Mouse (Mus musculus) forebrain, embryonic 15.5 days (tissue): ENCODE measurements at regions not wholly inside any gene's neighbourhood (a gene's known extent, or its start where the extent isn't known, plus 50 kb on each side); places are given as distances from the start of the nearest gene placed in this dataset.

Source experiments
- ATAC-seq: fragments of 200-750 bp; cut with Nextera tagmentation; replicated peaks from 2 replicates; pipeline ENCODE4 v1.8.0; 2017; ENCODE audit warnings: mild to moderate bottlenecking, moderate TSS enrichment, moderate library complexity
- H3K27ac ChIP-seq: fragments of 300-500 bp; sonication (generic); replicated peaks from 2 replicates; pipeline ENCODE4 v1.5.1; 2015; ENCODE audit warnings: mild to moderate bottlenecking, inconsistent platforms
- H3K27me3 ChIP-seq: fragments of 300-500 bp; sonication (generic); 2 replicates; pipeline ENCODE4 v1.6.1; 2015; ENCODE audit warnings: inconsistent platforms
- H3K36me3 ChIP-seq: fragments of 300-500 bp; sonication (generic); 2 replicates; pipeline ENCODE4 v1.6.1; 2015; ENCODE audit warnings: mild to moderate bottlenecking, inconsistent platforms
- H3K4me1 ChIP-seq: fragments of 300-500 bp; sonication (generic); 2 replicates; pipeline ENCODE4 v1.6.1; 2015; ENCODE audit warnings: inconsistent platforms
- H3K4me2 ChIP-seq: fragments of 300-500 bp; sonication (generic); replicated peaks from 2 replicates; pipeline ENCODE4 v1.6.1; 2015; ENCODE audit warnings: mild to moderate bottlenecking, inconsistent platforms
- H3K4me3 ChIP-seq: fragments of 300-500 bp; sonication (generic); 2 replicates; pipeline ENCODE4 v1.5.1; 2015; ENCODE audit warnings: mild to moderate bottlenecking, inconsistent platforms
- H3K9ac ChIP-seq: fragments of 300-500 bp; sonication (generic); replicated peaks from 2 replicates; pipeline ENCODE4 v1.6.1; 2015; ENCODE audit warnings: mild to moderate bottlenecking, inconsistent platforms
- H3K9me3 ChIP-seq: fragments of 300-500 bp; sonication (generic); 2 replicates; pipeline ENCODE4 v1.6.1; 2016; ENCODE audit warnings: inconsistent platforms
- WGBS: fragments of 180-500 bp; shearing (Covaris S2); methylation state at CpG from one replicate; pipeline ENCODE4 v1.1.7; 2015; ENCODE audit warnings: mixed read lengths; 5-methylcytosine and 5-hydroxymethylcytosine counted together

DNA sequence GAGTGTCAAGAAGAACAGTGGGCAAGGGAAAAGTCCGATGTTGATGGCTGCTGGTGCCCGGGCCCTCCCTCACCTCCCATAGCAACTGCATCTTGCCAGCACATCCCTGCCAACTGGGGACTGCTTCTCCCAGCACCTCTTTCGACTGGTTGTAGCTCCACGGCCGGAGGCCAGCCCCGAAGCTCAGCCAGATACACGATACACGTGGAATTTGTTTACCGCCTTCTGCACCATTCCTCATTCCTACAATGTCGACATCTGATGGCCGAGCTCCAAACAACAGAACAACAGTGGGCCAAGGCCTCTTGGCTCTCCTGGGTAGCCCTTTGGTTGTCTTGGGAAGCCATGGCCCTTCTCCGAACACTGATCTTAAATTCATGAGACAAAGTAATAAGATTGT, 965.1 kb downstream of the 4930447A16Rik start:
- Histone ChIP-seq H3K4me2 (no peak overlapping the region), H3K36me3 (no peaks in the 10 kb centered on the region), H3K27me3 (no peaks in the 10 kb centered on the region), H3K4me1 (no peaks in the 10 kb centered on the region), H3K4me3 (no peak overlapping the region), H3K9me3 (no peaks in the 10 kb centered on the region), H3K9ac (no peak overlapping the region), H3K27ac (no peak overlapping the region)
- WGBS, result 85% methylated on average over 12 of the region's 12 CpGs
- ATAC-seq, result no peak

GRCm38 (mm10) chr15:38391420-38391819, 966.1 kb downstream of the 4930447A16Rik start:
- Histone ChIP-seq H3K4me3 (no peak overlapping the region), H3K27me3 (no peaks in the 10 kb centered on the region), H3K27ac (no peak overlapping the region), H3K9me3 (no peaks in the 10 kb centered on the region), H3K4me2 (no peak overlapping the region), H3K9ac (no peak overlapping the region), H3K4me1 (no peaks in the 10 kb centered on the region), H3K36me3 (no peaks in the 10 kb centered on the region)
- WGBS, result 76% methylated on average over 6 of the region's 6 CpGs
- ATAC-seq, result 0 out of 2 replicates have a peak, but pooled peaks have one; percentile 13

GRCm38 (mm10) chr15:38391860-38392259, 966.5 kb downstream of the 4930447A16Rik start:
- Histone ChIP-seq H3K27me3 (no peaks in the 10 kb centered on the region), H3K27ac (no peak overlapping the region), H3K4me1 (no peaks in the 10 kb centered on the region), H3K4me3 (no peak overlapping the region), H3K36me3 (no peaks in the 10 kb centered on the region), H3K9ac (no peak overlapping the region), H3K4me2 (no peak overlapping the region), H3K9me3 (no peaks in the 10 kb centered on the region)
- 19% methylated on average over 4 of the region's 4 CpGs for WGBS
- no peak for ATAC-seq

DNA sequence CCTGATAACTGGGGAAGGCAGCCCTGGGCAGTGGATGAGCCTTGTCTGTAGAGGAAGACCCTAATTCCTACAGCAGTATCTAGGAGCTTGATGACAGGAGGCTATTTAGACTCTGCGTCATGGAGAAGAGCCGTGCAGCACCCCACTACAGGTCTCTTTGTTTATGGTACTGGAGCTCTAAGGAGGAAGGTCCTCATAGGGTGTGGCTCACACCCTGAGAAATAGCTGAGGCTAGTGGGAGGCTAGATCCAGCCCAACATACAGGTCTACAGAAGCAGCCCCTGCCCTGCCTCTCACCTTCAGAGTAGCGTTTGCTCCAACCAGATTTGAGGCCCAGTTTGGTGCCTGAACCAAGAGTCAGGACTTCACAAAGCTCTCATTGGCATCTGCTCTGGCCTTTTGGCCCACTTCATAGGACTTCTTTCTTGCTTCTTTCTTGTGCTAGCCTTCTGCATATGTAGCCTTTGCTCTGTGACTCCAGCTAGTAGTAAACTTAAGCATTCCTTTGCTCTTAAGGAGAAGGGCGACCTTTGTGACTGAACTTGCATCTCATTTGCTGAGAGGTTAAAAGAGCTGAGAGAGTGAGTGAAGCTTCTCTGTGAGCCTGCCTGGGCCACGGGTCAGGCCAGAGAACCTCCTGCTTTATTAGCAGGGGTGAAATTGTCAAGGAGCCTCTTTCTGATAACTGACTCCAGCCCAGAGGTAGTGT, 967.2 kb downstream of the 4930447A16Rik start:
- Histone ChIP-seq H3K4me1 (no peaks in the 10 kb centered on the region), H3K4me2 (no peak overlapping the region), H3K27me3 (no peaks in the 10 kb centered on the region), H3K4me3 (no peak overlapping the region), H3K9me3 (no peaks in the 10 kb centered on the region), H3K9ac (no peak overlapping the region), H3K36me3 (no peaks in the 10 kb centered on the region), H3K27ac (no peak overlapping the region)
- no peak for ATAC-seq
- WGBS, result 74% methylated on average over 5 of the region's 5 CpGs

- Histone ChIP-seq H3K36me3 (no peaks in the 10 kb centered on the region), H3K4me2 (no peak overlapping the region), H3K27me3 (no peaks in the 10 kb centered on the region), H3K9me3 (no peaks in the 10 kb centered on the region), H3K9ac (no peak overlapping the region), H3K4me3 (no peak overlapping the region), H3K4me1 (no peaks in the 10 kb centered on the region), H3K27ac (no peak overlapping the region)
- no peak for ATAC-seq
- 88% methylated on average over 4 of the region's 4 CpGs for WGBS
Measured at GRCm38 (mm10) chr15:38398852-38399251, 973.5 kb downstream of the 4930447A16Rik start.

GRCm38 (mm10) chr15:38402762-38403161, 977.4 kb downstream of the 4930447A16Rik start:
- no peak overlapping the region for H3K27ac ChIP-seq
- H3K9ac ChIP-seq, result no peak overlapping the region
- H3K36me3 ChIP-seq, result no peaks in the 10 kb centered on the region
- H3K27me3 ChIP-seq, result no peaks in the 10 kb centered on the region
- ATAC-seq, result no peak
- H3K9me3 ChIP-seq, result no peaks in the 10 kb centered on the region
- H3K4me1 ChIP-seq, result no peaks in the 10 kb centered on the region
- H3K4me2 ChIP-seq, result no peak overlapping the region
- H3K4me3 ChIP-seq, result no peak overlapping the region
- WGBS, result 92% methylated on average over 1 of the region's 1 CpGs

- Histone ChIP-seq H3K9me3 (no peaks in the 10 kb centered on the region), H3K4me1 (no peaks in the 10 kb centered on the region), H3K4me3 (no peak overlapping the region), H3K27ac (no peak overlapping the region), H3K36me3 (no peaks in the 10 kb centered on the region), H3K9ac (no peak overlapping the region), H3K4me2 (no peak overlapping the region), H3K27me3 (no peaks in the 10 kb centered on the region)
- ATAC-seq, result no peak
- WGBS, result 19% methylated on average over 6 of the region's 6 CpGs
Measured at GRCm38 (mm10) chr15:38403760-38404375, 978.5 kb downstream of the 4930447A16Rik start.

DNA sequence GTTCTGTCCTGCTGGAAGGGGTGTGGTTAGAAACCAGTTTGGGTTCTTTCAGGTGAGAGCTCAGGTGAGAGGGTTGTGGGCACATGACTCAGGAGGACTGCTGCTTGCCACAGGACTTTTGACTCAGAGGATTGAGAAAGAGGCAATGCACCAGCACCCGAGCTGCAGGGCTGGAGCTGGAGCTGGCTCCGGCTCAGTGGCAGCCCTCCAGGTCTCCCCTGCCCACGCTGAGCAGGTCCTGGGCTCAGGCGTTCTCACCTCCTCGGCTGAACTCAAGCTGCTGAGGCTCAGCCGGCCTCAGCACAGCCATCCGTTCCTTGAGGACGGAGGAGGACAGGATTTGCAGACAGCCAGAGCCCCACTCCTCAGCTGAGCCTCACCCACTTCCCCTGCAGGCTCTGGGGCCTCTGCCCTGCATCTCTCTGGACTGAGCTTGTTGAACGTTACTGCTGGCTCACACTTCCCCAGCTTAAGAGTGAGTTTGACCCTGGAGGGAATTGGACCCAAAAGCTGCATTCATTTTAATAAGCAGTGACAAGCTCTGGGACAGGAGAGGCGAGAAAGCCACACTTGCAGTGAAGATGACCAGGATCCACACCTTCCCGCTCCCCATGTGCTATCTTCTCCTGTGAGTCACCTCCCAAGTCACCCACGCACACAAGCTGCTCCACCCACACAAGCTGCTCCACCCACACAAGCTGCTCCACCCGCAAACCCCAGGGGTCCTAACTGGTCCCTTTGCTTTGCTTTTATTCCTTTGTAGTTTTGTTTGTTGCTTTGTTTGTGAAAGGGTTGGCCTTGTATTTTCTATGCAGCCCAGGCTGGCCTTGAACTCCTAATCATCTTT, 981.0 kb downstream of the 4930447A16Rik start:
- no peak for ATAC-seq
- no peak overlapping the region for H3K4me2 ChIP-seq
- H3K36me3 ChIP-seq, result no peaks in the 10 kb centered on the region
- no peak overlapping the region for H3K4me3 ChIP-seq
- no peaks in the 10 kb centered on the region for H3K27me3 ChIP-seq
- no peak overlapping the region for H3K9ac ChIP-seq
- H3K27ac ChIP-seq, result no peak overlapping the region
- H3K4me1 ChIP-seq, result no peaks in the 10 kb centered on the region
- H3K9me3 ChIP-seq, result no peaks in the 10 kb centered on the region
- WGBS, result 49% methylated on average over 13 of the region's 13 CpGs

- H3K36me3 ChIP-seq, result no peaks in the 10 kb centered on the region
- H3K27ac ChIP-seq, result no peak overlapping the region
- no peak for ATAC-seq
- no peak overlapping the region for H3K4me3 ChIP-seq
- WGBS, result 68% methylated on average over 5 of the region's 5 CpGs
- H3K4me2 ChIP-seq, result no peak overlapping the region
- H3K9me3 ChIP-seq, result no peaks in the 10 kb centered on the region
- H3K27me3 ChIP-seq, result no peaks in the 10 kb centered on the region
- H3K4me1 ChIP-seq, result no peaks in the 10 kb centered on the region
- H3K9ac ChIP-seq, result no peak overlapping the region
Measured at GRCm38 (mm10) chr15:38407476-38407875, 982.1 kb downstream of the 4930447A16Rik start.

GRCm38 (mm10) chr15:38409168-38409567, 983.8 kb downstream of the 4930447A16Rik start:
- no peak overlapping the region for H3K4me3 ChIP-seq
- no peaks in the 10 kb centered on the region for H3K36me3 ChIP-seq
- H3K4me2 ChIP-seq, result no peak overlapping the region
- 72% methylated on average over 4 of the region's 4 CpGs for WGBS
- H3K27me3 ChIP-seq, result no peaks in the 10 kb centered on the region
- ATAC-seq, result no peak
- no peaks in the 10 kb centered on the region for H3K9me3 ChIP-seq
- H3K4me1 ChIP-seq, result no peaks in the 10 kb centered on the region
- H3K27ac ChIP-seq, result no peak overlapping the region
- H3K9ac ChIP-seq, result no peak overlapping the region

GRCm38 (mm10) chr15:38410462-38410861, 985.1 kb downstream of the 4930447A16Rik start:
- Histone ChIP-seq H3K36me3 (no peaks in the 10 kb centered on the region), H3K27me3 (no peaks in the 10 kb centered on the region), H3K9ac (no peak overlapping the region), H3K27ac (no peak overlapping the region), H3K4me1 (no peaks in the 10 kb centered on the region), H3K9me3 (no peaks in the 10 kb centered on the region), H3K4me3 (no peak overlapping the region), H3K4me2 (no peak overlapping the region)
- ATAC-seq, result no peak
- WGBS, result 92% methylated on average over 1 of the region's 1 CpGs

- no peak overlapping the region for H3K4me2 ChIP-seq
- no peak overlapping the region for H3K4me3 ChIP-seq
- no peaks in the 10 kb centered on the region for H3K27me3 ChIP-seq
- H3K36me3 ChIP-seq, result no peaks in the 10 kb centered on the region
- no peak overlapping the region for H3K9ac ChIP-seq
- WGBS, result 95% methylated on average over 3 of the region's 3 CpGs
- H3K27ac ChIP-seq, result no peak overlapping the region
- no peak for ATAC-seq
- H3K4me1 ChIP-seq, result no peaks in the 10 kb centered on the region
- no peaks in the 10 kb centered on the region for H3K9me3 ChIP-seq
Measured at GRCm38 (mm10) chr15:38412481-38412880, 987.1 kb downstream of the 4930447A16Rik start.
